Comparison of ENCODE assay signal across 8 mouse cellular contexts in the genomic region with DNA sequence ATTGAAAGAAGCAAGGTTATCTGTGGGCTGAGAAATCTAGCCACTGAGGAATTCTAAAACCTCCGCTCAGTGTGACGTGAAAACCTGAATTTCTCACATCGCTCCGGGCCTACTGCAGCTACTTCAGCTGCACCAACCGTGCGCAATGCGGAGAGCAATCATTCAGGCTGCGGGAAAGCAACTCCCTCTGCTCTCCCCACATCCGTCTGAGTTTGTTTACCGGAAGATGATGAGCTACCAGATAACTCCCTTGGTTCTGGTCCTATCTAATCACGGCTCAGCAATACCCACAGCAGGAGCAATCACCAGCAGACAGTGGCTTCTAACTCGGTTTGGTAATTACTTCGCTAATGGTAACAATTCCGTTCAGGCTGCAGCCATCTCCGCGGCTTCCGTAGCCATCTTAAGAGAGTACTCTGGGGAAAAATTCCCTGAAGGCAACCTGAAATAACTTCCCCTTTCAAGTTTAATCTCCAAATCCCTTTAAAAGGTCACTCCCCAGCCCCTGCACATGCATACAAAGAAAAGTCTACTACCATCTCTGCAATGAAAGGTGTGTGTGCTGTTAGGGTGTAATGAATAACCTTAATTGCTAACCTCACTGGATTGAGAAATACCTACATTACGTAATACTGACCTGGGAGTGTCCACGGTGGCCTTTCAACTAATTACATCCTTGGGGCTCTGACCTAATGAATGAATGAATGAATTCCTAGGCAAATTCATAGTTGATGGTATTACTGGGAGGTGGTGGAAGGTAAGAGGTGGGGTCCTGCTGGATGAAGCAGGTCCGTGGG.
A peak's percentile ranks its signal among the peaks of the same experiment; 100 is the strongest.
DNase-seq lines count a peak whose midpoint lies in the region; ATAC-seq and TF ChIP-seq lines count a peak whose summit lies in the region.

No protein-coding gene starts in this region.

- no peaks in the 10 kb centered on the region for H3K27me3 ChIP-seq in heart, adult 2 months (ENCODE audit: control insufficient read depth, insufficient read depth, low read length)
- 0 out of 2 replicates have a peak, but pooled peaks cover 7% of the 10 kb centered on the region for H3K27me3 ChIP-seq in liver, adult 2 months (ENCODE audit: control insufficient read depth, insufficient read depth, low read length)
- H3K27me3 ChIP-seq in intestine, embryonic 16.5 days (replicated peaks; ENCODE audit: control insufficient read depth, insufficient read depth, low read length) = no peaks in the 10 kb centered on the region
- no peaks in the 10 kb centered on the region for H3K27me3 ChIP-seq in neural tube, embryonic 14.5 days (ENCODE audit: control insufficient read depth, insufficient read depth, low read length)
- no peaks in the 10 kb centered on the region for H3K27me3 ChIP-seq in cerebellum, adult 2 months (ENCODE audit: control insufficient read depth, insufficient read depth, low read length)

- H3K4me3 ChIP-seq in heart, adult 2 months = no peak overlapping the region
- no peak overlapping the region for H3K4me3 ChIP-seq in liver, adult 2 months (ENCODE audit: insufficient read depth, low read depth, low read length)
- H3K4me3 ChIP-seq in intestine, embryonic 16.5 days (ENCODE audit: low read length) = peak overlapping the region; percentile 16
- no peak overlapping the region for H3K4me3 ChIP-seq in neural tube, embryonic 14.5 days (ENCODE audit: low read depth, low read length)
- no peak overlapping the region for H3K4me3 ChIP-seq in cerebellum, adult 2 months (replicated peaks; ENCODE audit: insufficient read depth, low read depth, low read length)

- peaks cover 4% of the 10 kb centered on the region for H3K4me1 ChIP-seq in heart, adult 2 months (ENCODE audit: control insufficient read depth, insufficient read depth, low read length)
- peaks cover 5% of the 10 kb centered on the region for H3K4me1 ChIP-seq in liver, adult 2 months (ENCODE audit: control insufficient read depth, insufficient read depth, low read length)
- peaks cover 14% of the 10 kb centered on the region for H3K4me1 ChIP-seq in intestine, embryonic 16.5 days (ENCODE audit: control insufficient read depth, insufficient read depth, low read length)
- 0 out of 2 replicates have a peak, but pooled peaks cover 2% of the 10 kb centered on the region for H3K4me1 ChIP-seq in neural tube, embryonic 14.5 days (ENCODE audit: control insufficient read depth, insufficient read depth, low read length)
- peaks cover 27% of the 10 kb centered on the region for H3K4me1 ChIP-seq in cerebellum, adult 2 months (ENCODE audit: control insufficient read depth, insufficient read depth, low read length)

- H3K9ac ChIP-seq in heart, adult 2 months (ENCODE audit: low read depth, low read length) = no peak overlapping the region
- H3K9ac ChIP-seq in liver, adult 2 months (ENCODE audit: low read depth, low read length) = no peak overlapping the region
- 0 out of 2 replicates have a peak overlapping the region, but pooled peaks have one; percentile 50 for H3K9ac ChIP-seq in intestine, embryonic 16.5 days (ENCODE audit: low read depth, low read length)
- no peak overlapping the region for H3K9ac ChIP-seq in neural tube, embryonic 14.5 days (replicated peaks; ENCODE audit: low read depth, low read length)

- H3K79me2 ChIP-seq in heart, adult 2 months (replicated peaks; ENCODE audit: control insufficient read depth, insufficient read depth, low read length) = no peaks in the 10 kb centered on the region
- no peaks in the 10 kb centered on the region for H3K79me2 ChIP-seq in liver, adult 2 months (ENCODE audit: control insufficient read depth, insufficient read depth, low read length)

- 50% methylated on average over 20 of the region's 20 CpGs for WGBS in heart, adult 2 months
- 15% methylated on average over 20 of the region's 20 CpGs for WGBS in liver, adult 2 months
- 32% methylated on average over 20 of the region's 20 CpGs for WGBS in intestine, embryonic 16.5 days
- 54% methylated on average over 20 of the region's 20 CpGs for WGBS in neural tube, embryonic 14.5 days
- 83% methylated on average over 20 of the region's 20 CpGs for WGBS in cerebellum, adult 2 months

- H3K36me3 ChIP-seq in heart, adult 2 months (ENCODE audit: control insufficient read depth, insufficient read depth, low read length) = no peaks in the 10 kb centered on the region
- no peaks in the 10 kb centered on the region for H3K36me3 ChIP-seq in liver, adult 2 months (ENCODE audit: control insufficient read depth, insufficient read depth, low read length)
- no peaks in the 10 kb centered on the region for H3K36me3 ChIP-seq in intestine, embryonic 16.5 days (ENCODE audit: control insufficient read depth, insufficient read depth, low read length)
- H3K36me3 ChIP-seq in neural tube, embryonic 14.5 days (ENCODE audit: control insufficient read depth, insufficient read depth, low read length) = peaks cover 13% of the 10 kb centered on the region; the same call in 1 of the 2 replicates

- TF ChIP-seq CTCF in heart, adult 2 months (IDR thresholded peaks at IDR 0.05) = no peak
- TF ChIP-seq CTCF in liver, adult 2 months (IDR thresholded peaks at IDR 0.05; ENCODE audit: low read depth, low read length) = no peak
- TF ChIP-seq CTCF in cerebellum, adult 2 months (IDR thresholded peaks at IDR 0.05; ENCODE audit: borderline replicate concordance, insufficient read depth, low read depth, low read length) = no peak

- peak overlapping the region; percentile 15 for H3K27ac ChIP-seq in heart, adult 2 months
- H3K27ac ChIP-seq in liver, adult 2 months (replicated peaks; ENCODE audit: insufficient read depth, low read depth, low read length) = no peak overlapping the region
- peak overlapping the region; percentile 80 for H3K27ac ChIP-seq in intestine, embryonic 16.5 days (ENCODE audit: low read length)
- H3K27ac ChIP-seq in neural tube, embryonic 14.5 days (ENCODE audit: low read depth, low read length) = no peak overlapping the region
- no peak overlapping the region for H3K27ac ChIP-seq in cerebellum, adult 2 months (ENCODE audit: insufficient read depth, low read length)

- no peak for DNase-seq in heart, adult 2 months
- DNase-seq in heart, postnatal 4 days = no peak
- DNase-seq in liver, adult 2 months (ENCODE audit: extremely low read depth, low read depth, low spot score) = peak; percentile 86
- no peak for DNase-seq in liver
- no peak for DNase-seq in left cerebral cortex, adult 8-10 months (ENCODE audit: low spot score in 2 of 2)
- no peak for DNase-seq in cerebellum, adult 2 months

- no peaks in the 10 kb centered on the region for H3K9me3 ChIP-seq in intestine, embryonic 16.5 days (ENCODE audit: control insufficient read depth, low read length)
- no peaks in the 10 kb centered on the region for H3K9me3 ChIP-seq in neural tube, embryonic 14.5 days (ENCODE audit: control insufficient read depth, low read length)

- peak overlapping the region; percentile 44; the same call in 1 of the 2 replicates for H3K4me2 ChIP-seq in intestine, embryonic 16.5 days (ENCODE audit: low read depth, low read length)
- no peak overlapping the region for H3K4me2 ChIP-seq in neural tube, embryonic 14.5 days (ENCODE audit: low read depth, low read length)

- intact Hi-C loops in heart, adult 2 months (cut with DNase I) = loop anchor here (5.0 kb wide), 1 partner anchor 94 kb away; a partner anchor contains a TSS

- TF ChIP-seq POLR2A in heart, adult 2 months (IDR thresholded peaks at IDR 0.05; ENCODE audit: insufficient read depth, low read depth, low read length) = no peak
- TF ChIP-seq POLR2A in liver, adult 2 months (IDR thresholded peaks at IDR 0.05; ENCODE audit: extremely low read depth, insufficient read depth, low read length) = no peak
- TF ChIP-seq POLR2A in cerebellum, adult 2 months (IDR thresholded peaks at IDR 0.05; ENCODE audit: borderline replicate concordance, insufficient read depth, low read length) = no peak

- TF ChIP-seq EP300 in heart, adult 2 months (IDR thresholded peaks at IDR 0.05; ENCODE audit: insufficient read depth, low read depth, low read length) = no peak

- peak; percentile 90 for ATAC-seq in intestine, embryonic 16.5 days
- ATAC-seq in neural tube, embryonic 14.5 days (ENCODE audit: low read depth) = peak; percentile 29; the same call in 1 of the 2 replicates

Comparison
In these comparisons a context has a peak if more than half of its experiments do, and no peak if none do; other contexts are left out.
1. H3K27ac ChIP-seq: peak in heart, adult 2 months (single experiment) and intestine, embryonic 16.5 days (single experiment); none in liver, adult 2 months (single experiment), neural tube, embryonic 14.5 days (single experiment) and cerebellum, adult 2 months (single experiment).